Mouse (Mus musculus) neutrophil, adult 5-6 weeks (primary cell): ENCODE results near the gene Col17a1. TPM values are rescaled to one million over a fixed set of nuclear protein-coding genes. Genes with fewer than 3 reads are reported as not detected.

Source experiments
- ATAC-seq: fragments of 151-379, 151-347 bp; 2 replicates; pipeline ENCODE4 v1.8.0; 2017; ENCODE audit warnings: mild to moderate bottlenecking, moderate TSS enrichment; ENCODE audit not compliant: insufficient number of reproducible peaks, poor library complexity, low FRiP score, severe bottlenecking; ENCODE audit errors: extremely low read depth
- total RNA-seq: library from RNA; stranded (forward); fragments of 200-1000 nt; gene quantifications from 2 replicates; pipeline ENCODE4 v1.2.3, GENCODE M21; 2017

The Col17a1 gene
- total RNA-seq = not detected in 2 replicates

DNA sequence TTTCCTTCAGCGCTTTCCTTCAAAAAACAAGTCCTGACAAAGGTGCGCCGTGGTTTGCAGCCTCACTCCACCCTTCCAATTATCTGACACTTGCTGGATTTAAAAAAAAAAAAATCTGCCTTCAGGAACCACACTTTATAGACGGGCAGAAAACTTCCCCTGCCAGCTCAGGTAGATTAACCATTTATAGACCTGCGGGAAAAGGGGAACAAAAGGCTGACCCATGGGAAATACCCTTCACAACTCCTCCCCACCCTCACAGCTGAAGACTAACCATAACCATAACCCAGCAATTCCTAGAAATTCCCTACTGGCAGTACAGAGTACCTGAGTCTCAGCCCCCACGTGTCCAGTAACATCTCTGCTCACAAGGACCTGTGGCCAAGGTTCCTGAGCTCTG lies at the start of gene Col17a1:
Gene Col17a1, minus strand, starts transcription at position 101 of the 400 bp plus-strand sequence.
- ATAC-seq = no peak

DNA sequence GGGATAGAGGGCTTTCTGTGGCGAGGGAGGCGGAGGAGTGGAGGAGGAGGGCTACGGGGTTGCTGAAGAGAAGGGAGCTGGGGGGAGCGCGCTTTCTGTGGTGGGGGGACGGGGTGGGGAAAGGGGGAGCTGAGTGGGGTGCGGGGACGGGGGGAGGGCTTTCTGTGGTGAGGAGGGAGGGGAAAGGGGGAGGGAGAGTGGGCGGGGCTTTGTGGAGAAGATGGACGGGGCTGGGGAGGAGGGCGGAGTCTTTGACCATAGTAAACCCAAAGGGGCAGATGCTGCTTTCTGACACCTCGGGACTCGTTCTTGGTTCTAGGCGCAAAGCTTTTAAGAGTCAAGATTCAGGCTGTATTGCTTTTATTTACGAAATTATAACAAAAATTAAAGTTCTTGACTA lies 40.0 kb upstream of the Col17a1 start:
- no peak for ATAC-seq

DNA sequence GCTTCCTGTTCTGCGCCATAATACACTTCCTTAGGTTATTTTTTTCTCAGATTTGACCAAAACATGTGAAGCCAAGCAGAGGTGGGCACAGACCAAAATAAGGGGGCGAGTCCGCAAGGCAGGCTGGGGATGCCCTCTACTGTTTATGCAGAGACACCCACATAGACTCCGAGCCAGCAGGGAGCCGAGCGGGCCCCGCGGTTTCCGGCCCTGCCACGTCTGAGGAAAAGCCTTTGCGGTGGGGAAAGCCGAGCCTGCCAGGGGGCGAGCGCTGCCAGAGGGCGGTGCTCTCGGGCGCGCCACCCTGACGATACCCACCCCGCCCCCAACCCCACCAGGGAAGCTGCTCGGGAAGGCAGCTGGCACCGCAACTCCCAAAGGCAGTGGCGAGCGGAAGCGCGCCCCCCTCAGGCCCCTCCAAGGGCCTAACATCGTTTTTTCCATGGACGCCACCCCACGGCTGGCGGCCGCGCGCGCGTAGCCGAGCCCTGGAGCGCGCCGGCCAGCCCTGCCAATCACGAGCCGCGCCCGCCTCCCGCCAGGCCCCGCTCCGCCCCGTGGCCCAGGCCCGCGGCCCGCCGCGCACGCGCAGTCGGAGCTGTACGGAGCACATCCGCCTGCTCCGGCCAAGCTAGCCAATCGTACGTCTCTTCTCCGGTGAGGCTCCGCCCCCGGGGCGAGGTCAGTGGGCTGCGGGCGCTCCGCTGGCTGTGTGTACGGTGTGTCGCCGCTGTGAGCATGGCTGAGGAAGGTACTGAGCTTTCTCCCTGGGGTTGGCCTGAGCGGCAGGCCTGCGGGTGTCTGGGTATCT lies 39.4 kb upstream of the Col17a1 start, which contains the start of gene Sfr1:
Gene Sfr1, plus strand, starts transcription at position 612 of the 811 bp plus-strand sequence.
- peak; percentile 86 for ATAC-seq

DNA sequence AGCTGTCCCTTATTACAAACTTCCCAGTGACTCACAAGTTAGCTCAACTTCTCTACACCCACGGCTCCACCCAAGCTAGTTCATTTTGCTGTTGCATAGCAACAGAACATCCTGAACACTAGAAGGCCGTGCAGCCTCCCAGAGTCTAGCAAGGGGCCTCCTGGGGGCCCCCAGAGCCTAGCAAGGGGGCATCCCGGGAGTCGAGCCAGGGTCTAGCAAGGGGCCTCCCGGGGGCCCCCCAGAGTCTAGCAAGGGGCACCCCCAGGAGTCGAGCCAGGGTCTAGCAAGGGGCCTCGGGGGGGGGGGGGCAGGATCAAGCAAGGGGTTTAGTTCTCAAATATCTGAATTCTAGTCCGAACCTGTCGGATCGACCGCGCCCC lies 38.8 kb upstream of the Col17a1 start:
- peak; percentile 52 for ATAC-seq

DNA sequence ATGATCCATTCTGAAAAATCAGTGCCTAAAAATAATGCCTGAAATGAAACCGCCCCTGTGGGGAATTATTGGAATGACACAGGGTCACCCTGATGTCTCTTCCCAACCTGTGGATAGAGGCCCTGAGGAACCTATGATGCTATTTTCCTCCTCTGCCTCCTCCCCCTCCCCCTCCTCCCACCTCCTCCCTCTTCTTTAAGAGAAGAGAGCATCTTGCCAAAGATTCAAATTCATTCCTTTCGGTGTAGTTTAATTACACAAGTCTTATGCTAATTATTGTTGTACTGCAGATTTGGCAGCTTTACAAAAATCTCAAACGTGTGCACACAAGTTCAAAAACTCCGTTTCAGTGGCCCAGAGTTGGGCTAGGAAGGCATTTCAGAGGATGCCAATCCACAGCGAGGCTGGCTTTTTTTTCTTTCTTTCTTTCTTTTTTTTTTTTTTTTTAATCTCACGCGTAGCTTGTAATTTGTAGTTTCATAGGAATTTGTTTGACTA lies 33.8 kb upstream of the Col17a1 start:
- ATAC-seq = no peak

DNA sequence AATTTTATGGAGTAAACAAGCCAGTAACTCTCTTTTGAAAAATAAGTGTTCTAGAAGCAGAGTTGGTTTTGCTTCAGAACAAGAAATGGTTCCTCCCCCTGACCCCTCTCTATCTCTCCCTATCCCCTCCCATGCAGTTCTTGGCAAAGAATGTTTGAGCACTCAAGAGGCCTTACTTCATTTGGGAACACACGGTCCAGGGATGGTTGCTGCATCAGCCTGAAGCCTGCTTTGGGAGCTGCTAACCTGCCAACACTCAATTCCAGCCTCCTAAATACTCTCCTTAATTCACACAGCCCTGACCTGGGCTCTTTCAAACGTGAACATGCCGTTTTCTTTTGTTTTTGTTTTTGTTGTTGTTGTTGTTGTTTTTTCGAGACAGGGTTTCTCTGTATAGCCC lies 33.0 kb upstream of the Col17a1 start:
- no peak for ATAC-seq

DNA sequence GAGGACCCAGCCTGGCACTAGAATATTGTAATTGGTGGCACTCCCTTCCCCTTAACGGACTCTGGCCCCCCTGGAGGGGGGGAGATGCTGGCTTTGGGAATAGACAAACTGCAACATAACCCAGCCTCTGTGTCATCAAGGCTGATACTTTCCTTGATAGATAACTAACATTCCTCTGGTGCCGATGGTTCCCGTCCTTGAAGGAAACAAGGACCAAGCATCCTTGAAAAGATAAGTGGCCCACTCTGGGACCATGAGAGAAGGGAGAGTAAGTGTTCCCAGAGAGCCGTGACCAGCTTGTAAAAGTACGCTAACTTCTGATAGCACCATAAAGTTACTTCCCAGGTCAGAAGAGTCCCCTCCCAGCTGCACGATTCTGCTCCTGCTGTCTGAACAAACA lies 30.6 kb upstream of the Col17a1 start:
- no peak for ATAC-seq

DNA sequence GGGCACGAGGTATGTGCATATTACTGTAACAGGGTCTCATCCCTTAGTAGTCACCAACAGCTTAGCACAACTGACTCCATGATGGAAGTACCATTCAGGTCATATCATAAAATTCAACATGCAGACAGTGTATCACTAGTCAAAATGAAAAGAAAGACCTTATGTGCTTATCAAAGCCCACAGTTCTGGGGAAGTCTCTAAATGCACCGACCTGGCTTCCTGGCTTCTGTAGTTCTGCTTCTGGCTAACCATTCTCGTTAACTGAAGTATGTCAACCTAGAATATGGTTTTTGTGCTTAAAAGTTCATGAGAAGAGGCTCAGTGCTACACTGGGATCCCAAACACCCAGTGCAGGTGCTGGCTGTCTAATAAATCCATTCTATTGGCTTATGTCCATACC lies 27.3 kb upstream of the Col17a1 start:
- ATAC-seq = no peak

DNA sequence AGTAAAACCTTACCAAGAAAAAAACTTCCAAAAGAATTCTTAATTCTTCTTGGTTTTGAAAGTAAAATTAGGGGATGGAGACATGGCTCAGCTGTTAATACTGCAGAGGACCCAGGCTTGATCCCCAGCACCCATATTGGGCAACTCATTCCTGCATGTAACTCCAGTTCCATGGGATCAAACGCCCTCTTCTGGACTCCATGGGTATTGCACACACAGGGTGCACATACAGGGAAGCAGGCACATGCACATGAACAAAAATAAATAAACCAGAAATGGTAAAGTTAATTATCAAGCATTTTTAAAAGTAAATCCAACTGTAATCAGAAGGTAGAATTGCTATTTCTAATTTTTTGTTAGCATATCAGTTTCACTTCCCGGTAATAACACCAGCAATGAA lies 24.2 kb upstream of the Col17a1 start:
- no peak for ATAC-seq

DNA sequence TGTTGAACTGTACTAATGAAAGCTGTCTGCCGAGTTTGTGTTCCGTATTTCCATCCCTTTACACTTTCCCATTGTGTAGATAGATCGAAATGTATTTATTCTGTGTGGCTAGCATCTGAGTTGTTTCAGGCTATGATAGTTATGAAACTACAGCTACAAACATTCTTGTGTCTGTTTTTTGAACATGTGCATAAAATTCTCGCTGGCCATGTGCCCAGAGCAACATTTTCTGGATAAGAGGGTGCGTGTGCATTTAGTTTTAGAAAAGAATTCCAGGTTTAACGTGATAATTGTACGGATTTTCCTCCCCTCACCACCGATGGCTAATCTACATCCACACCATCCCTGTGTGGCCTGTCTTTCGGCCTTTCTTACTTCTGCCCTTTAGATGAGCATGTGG lies 21.6 kb upstream of the Col17a1 start:
- no peak for ATAC-seq

DNA sequence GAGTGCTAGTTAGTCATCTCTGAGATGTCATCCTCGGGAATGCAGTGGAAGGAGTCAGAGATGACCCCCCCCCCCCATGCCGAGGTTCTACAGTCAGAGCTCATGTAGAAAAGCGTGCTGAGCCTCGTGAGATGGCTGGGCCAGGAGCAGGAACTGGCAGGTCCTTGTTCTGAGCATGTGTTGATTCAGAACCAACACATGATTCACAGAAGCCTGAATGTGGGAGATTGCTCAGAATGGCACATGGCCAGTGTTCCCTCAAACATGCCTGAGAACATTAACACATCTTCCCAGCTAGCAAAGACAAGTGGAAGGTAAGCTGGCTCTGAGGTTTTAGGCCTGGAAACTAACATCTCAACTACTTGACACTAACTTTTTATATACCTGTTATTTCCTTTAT lies 18.5 kb upstream of the Col17a1 start:
- ATAC-seq = no peak

DNA sequence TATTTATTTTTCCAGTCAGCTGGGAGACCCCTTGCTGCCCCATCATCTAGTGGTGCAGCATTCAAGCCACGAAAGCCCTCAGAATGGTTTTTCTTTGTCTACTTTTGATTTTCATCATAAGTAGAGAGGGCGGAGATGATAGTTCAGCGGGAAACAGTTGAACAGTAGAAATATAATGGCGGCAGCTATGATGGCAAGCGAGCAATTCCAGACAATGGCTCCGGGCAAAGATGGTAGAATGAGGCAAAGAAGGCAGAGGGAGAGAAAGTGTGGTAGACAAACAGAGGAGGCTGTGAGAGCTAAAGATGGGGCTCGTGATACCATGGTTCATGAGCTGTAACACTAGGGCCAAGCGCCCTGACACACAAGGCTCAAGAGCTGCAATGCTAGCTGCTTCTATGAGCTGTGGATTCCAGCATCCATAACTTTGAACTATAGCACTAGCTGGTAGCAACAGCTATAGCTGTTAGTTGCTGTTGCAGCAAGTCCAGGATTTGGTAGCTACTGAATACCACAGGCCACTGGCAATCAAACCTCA lies 13.9 kb upstream of the Col17a1 start:
- ATAC-seq = no peak

DNA sequence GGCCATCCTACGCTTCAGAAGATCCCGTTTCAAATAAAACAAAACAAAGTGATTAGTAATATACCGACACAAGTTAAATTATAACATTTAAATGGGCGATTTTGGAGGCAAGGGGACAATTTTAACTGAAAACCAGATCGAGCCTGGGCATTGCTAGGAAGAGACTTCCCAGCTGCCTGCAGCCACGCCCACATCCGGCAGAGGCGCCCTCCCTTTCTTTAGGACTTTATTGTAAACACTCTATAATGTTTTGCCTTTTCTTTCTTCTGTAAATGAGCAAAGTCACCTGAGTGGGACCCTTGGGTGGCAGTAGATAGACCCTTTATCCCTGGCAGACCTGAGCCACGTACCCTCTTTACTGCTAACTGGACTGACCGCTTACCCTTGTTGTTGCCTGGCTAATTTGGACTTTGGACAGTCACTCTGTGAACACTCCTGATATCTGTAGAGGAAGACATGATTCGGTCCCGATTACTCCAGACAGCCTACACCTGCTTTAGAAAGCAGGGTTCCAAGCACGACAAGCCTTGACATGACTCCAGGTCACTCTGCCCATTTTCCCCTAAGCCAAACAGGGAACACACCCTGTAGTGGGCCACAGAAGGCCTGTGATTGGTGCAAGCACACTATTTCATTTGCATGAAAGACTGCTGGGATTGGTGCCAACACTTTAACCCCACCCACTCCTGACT lies 13.3 kb upstream of the Col17a1 start:
- no peak for ATAC-seq

DNA sequence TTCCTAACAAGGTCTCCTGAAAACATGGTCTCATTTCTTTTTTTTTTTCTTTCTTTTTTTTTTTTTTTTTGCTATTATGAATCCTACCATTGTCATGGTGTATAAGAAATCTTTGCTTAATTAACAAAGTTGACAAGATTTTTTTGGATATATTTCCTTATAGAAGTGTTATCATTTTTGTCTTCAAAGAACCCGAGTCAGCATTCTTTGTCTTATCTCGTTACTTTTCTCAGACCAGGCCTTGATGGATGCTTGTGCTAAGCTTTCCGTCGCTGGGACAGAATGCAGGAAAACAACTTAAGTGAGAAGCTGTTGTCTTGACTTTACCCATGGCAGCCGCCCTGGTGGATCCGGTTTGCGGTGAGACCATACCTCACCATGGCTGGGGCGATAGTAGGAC lies 8.6 kb upstream of the Col17a1 start:
- ATAC-seq = no peak

DNA sequence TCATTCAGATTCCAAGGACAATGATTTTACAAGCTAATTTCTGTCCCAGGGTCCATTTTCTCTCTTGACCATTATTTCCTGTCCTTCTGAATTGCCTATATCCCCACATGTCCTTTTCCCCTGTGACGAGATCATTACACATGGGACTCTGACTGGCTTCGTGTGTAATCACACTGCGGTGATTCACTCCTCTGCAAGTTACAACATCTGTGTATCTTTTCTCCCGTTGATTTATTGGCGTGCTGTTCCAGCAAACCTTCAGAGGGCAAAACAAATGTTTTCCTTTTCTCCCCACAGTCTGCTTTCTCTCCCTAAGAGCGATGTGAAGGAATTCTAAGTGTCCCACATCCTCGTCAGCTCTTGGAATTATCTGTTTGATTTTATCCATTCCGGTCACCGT lies 7.8 kb upstream of the Col17a1 start:
- ATAC-seq = no peak

DNA sequence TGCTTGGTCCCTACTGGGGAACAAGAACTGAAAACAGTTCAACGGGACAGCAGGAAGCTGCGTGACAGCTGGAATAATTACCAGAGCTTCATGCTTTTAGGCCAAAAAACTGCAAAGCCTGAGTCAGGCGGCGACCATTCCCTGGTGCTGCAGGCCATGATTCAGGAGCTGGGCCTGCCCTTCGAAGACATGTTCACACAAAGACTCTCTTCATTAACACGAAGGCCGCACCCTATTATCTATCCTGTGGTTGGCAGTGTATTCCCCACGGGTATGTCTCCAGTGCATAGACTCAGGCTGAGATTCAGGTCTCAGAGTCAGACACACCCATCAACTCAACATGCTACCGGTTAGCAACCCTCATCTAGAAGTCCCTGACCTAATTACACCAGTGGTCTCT lies 6.4 kb upstream of the Col17a1 start:
- no peak for ATAC-seq

DNA sequence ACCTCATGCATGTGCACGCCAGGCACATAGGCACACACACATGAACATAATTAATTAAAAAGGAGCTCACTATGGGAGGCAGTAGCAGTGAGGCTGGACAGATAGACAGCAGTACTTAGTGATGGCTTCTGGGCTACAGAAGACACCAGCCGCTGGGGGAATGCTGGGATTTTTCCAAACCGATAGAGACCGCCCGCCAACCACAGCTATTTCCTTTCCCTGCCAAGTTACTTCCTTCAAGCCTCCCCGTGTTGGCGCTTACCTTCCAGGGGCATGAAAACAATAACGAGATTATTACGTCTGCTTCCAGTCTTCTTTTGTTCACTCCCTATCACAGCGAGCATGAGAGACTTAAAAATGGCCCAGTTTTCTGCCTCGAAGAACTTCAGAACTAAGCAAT lies 5.2 kb upstream of the Col17a1 start:
- no peak for ATAC-seq

DNA sequence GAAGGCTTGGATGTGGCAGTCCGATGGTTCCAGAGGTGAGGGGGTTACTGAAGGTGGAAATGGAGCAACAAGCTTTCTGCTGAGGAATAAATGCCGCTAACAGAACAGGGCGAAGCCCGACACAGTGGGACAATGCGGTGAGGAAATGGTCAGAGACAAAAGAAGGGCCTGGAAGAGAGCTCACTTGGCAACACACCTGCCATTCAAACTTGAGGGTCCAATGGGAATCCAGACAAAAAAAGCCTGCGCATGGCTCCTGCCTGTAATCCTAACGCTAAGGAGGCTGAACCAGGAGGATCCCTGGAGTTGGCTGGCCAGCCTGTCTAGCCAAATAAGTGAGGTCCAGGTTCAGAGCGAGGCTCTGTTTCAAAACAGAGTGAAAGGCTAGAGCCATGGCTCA lies 4.5 kb upstream of the Col17a1 start:
- ATAC-seq = no peak

DNA sequence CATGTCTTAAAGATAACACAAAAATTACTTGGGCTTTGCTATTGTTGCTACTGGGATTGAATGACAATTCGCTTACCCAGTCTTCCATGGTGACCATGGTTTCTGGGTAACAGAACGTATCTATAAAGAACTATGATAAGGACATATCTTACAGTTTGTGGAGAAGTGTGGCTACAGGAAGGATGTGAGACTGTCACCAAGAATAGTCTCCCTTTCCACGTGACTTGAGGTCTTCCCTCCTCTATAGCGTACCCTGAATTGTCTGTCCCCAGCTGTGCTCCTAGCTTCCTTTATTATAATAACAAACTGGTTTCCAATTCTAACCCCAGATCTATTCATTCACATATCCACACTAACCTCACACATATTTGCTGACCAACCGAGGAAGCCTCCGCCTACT lies 3.8 kb upstream of the Col17a1 start:
- ATAC-seq = no peak

DNA sequence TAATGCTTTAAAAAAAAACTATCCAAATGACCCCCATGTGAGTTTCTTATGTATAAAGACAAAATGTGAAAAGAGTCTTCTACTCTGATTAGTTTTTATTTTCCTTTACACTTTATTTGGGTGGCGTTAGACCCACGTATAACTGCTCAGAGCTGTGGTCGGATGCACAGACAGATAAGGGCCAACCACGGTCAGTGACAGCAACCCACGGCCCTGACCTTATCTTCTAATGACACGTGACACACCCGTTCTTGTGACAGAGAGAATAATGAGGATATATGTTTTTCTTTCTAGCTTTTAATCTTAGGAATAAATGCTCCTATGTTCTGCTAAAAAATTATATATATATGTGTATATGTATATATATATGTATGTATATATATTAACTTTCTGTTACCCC lies 2.3 kb downstream of the Col17a1 start:
- no peak for ATAC-seq
